Mouse (Mus musculus): ENCODE data around the gene Dctn1.

DNA sequence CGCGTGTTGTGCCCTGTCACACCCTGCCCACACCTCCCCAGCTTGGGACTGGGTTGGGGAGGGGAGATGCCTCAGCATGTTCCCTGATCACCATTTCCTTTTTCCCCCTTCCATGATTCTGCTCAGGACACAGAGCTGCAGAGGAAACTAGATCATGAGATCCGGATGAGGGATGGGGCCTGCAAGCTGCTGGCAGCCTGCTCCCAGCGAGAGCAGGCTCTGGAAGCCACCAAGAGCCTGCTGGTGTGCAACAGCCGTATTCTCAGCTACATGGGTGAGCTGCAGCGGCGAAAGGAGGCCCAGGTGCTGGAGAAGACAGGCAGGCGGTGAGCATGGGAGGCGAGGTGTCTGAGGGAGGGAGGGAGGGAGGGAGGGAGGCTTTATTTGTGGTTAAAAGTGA lies 19.9 kb upstream of the Dctn1 start:
- TF ChIP-seq CTCF (IDR thresholded peaks at IDR 0.05; ENCODE audit: low read depth, low read length): no peak
- TF ChIP-seq POLR2A (IDR thresholded peaks at IDR 0.05; ENCODE audit: borderline replicate concordance, low read depth, low read length): no peak
